Mouse (Mus musculus) limb, embryonic 14.5 days (tissue): ENCODE results near the gene Krtap1-3. TPM values are rescaled to one million over a fixed set of nuclear protein-coding genes. Genes with fewer than 3 reads are reported as not detected.
"Not testable (repeated sequence)": the region's sequence is repeated elsewhere in the genome, so short reads cannot be mapped to it uniquely, and the experiment has no call there.

Experiments used
- ATAC-seq: fragments of 200-750 bp; cut with Nextera tagmentation; 2 replicates; pipeline ENCODE4 v1.8.0; 2017; ENCODE audit warnings: low read depth, moderate number of reproducible peaks, moderate TSS enrichment; ENCODE audit not compliant: low FRiP score
- DNase-seq: peaks from one replicate; pipeline ENCODE4 v3.0.0-alpha.2; 2015; ENCODE audit warnings: low spot score
- H3K27ac ChIP-seq: fragments of 300-500 bp; sonication (generic); replicated peaks from 2 replicates; pipeline ENCODE4 v1.5.1; 2014; ENCODE audit warnings: low read depth, mild to moderate bottlenecking, low read length, moderate library complexity, mixed read lengths
- H3K27me3 ChIP-seq: fragments of 300-500 bp; sonication (generic); 2 replicates; pipeline ENCODE4 v1.6.1; 2014; ENCODE audit warnings: low read length, mixed read lengths; ENCODE audit not compliant: control insufficient read depth, insufficient read depth
- H3K36me3 ChIP-seq: fragments of 300-500 bp; sonication (generic); 2 replicates; pipeline ENCODE4 v1.6.1; 2014; ENCODE audit warnings: mild to moderate bottlenecking, low read length, moderate library complexity, mixed read lengths; ENCODE audit not compliant: control insufficient read depth, insufficient read depth
- H3K4me1 ChIP-seq: fragments of 300-500 bp; sonication (generic); 2 replicates; pipeline ENCODE4 v1.6.1; 2014; ENCODE audit warnings: antibody characterized with exemption, low read length, mixed read lengths; ENCODE audit not compliant: control insufficient read depth, insufficient read depth
- H3K4me2 ChIP-seq: fragments of 300-500 bp; sonication (generic); replicated peaks from 2 replicates; pipeline ENCODE4 v1.6.1; 2014; ENCODE audit warnings: low read depth, mild to moderate bottlenecking, low read length, moderate library complexity; ENCODE audit not compliant: severe bottlenecking
- H3K4me3 ChIP-seq: fragments of 300-500 bp; sonication (generic); replicated peaks from 2 replicates; pipeline ENCODE4 v1.5.1; 2014; ENCODE audit warnings: low read length
- H3K9ac ChIP-seq: fragments of 300-500 bp; sonication (generic); 2 replicates; pipeline ENCODE4 v1.6.1; 2014; ENCODE audit warnings: mild to moderate bottlenecking, low read depth, low read length, moderate library complexity; ENCODE audit not compliant: severe bottlenecking
- H3K9me3 ChIP-seq: fragments of 300-500 bp; sonication (generic); 2 replicates; pipeline ENCODE4 v1.6.1; 2016; ENCODE audit warnings: low read length; ENCODE audit not compliant: control insufficient read depth
- POLR2A ChIP-seq: fragments of 200-500 bp; IDR thresholded peaks from 2 replicates; pipeline ENCODE4 v1.8.0; 2012; ENCODE audit warnings: inconsistent platforms, mild to moderate bottlenecking, moderate library complexity, borderline replicate concordance; ENCODE audit not compliant: insufficient read depth, insufficient read length; ENCODE audit errors: extremely low read depth
- WGBS: fragments of 180-500 bp; shearing (Covaris S2); extraction: QIAGEN DNeasy Blood & Tissue Kit; methylation state at CpG from one replicate; pipeline ENCODE4 v1.1.7; 2014; 5-methylcytosine and 5-hydroxymethylcytosine counted together
- polyA plus RNA-seq, 2 experiments: library from polyadenylated mRNA; depleted of rRNA in 1 of 2; stranded (reverse) in 1 of 2; unstranded in 1 of 2; fragments of >200 nt; fragmentation: Nextera tagmentation in 1 of 2; extraction: Ambion mirVana in 1 of 2; gene quantifications; 2 replicates each; pipeline versions ENCODE4 v1.2.1 to v1.2.3; 2012 to 2014

The Krtap1-3 gene
- polyA plus RNA-seq, 2 experiments, result not detected

DNA sequence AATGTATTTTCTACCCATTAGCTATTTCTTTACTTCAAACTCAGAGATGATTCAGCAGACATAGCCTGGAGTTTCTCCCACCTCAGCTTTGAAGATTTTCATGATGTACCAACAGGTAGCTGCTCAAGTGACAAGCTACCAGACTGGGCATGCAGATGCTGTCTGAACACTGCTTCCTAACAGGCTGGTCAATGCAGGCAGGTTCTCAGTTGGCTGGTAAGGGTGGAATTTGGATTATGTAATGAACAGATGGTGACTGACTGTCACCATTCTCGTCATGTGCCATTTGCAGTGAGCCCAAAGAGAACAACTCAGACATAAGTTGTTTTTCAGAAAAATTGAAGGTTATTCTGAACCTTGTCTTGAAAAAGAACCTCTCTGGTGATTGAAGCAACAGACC lies 18.0 kb upstream of the Krtap1-3 start:
- H3K4me2 ChIP-seq, result no peak overlapping the region
- no peak overlapping the region for H3K27ac ChIP-seq
- ATAC-seq (no peak), DNase-seq (no peak)
- H3K27me3 ChIP-seq, result no peaks in the 10 kb centered on the region
- no peak overlapping the region for H3K9ac ChIP-seq
- H3K4me1 ChIP-seq, result no peaks in the 10 kb centered on the region
- H3K4me3 ChIP-seq, result no peak overlapping the region
- H3K9me3 ChIP-seq, result no peaks in the 10 kb centered on the region
- TF ChIP-seq POLR2A, result no peak
- whole genome bisulfite sequencing, result 58% methylated on average over 1 of the region's 1 CpGs
- no peaks in the 10 kb centered on the region for H3K36me3 ChIP-seq

DNA sequence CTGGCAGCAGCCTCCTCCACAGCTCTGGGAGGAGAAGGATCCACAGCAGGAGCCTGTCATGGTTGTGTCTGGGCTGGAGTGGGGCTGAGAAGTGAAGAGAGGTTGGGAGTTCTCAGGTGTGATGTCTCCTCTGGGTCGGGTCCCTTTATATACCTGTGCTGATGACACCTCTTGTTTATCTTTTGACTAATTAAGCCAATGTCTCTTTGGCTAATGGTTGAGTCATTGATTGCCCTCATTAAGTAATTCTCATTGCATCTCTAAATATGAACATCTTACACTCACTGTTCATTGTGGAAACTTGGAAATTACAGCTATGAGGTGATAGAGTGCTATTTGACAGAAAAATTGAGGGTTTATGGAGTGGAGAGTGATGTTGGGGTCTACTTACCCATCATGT lies 12.1 kb upstream of the Krtap1-3 start, which contains the start of gene Gm11938:
Gene Gm11938 (minus strand): TSS at position 101 of the 400 bp plus-strand sequence.
- 48% methylated on average over 1 of the region's 1 CpGs for WGBS
- not testable (repeated sequence) for H3K4me3 ChIP-seq, ATAC-seq, H3K36me3 ChIP-seq, H3K27ac ChIP-seq, H3K9me3 ChIP-seq, H3K4me1 ChIP-seq, H3K27me3 ChIP-seq, H3K4me2 ChIP-seq, H3K9ac ChIP-seq, DNase-seq

DNA sequence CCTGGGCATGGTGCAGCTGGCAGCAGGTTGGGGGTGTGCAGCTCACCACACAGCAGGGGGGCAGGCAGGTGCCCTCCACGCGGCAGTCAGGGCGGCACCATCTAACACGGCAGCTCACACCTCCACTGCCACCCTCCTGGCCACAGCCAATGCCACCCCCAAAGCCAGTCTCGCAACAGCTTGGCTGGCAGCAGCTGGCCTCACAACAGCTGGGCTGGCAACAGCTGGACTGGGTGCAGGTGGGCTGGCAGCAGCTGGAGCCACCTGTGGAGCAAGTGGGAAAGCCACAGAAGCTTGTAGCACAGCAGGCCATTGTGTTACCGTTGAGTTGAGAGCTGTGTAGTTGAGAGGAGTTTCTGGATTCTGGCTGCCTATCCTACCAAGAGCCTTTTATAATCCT lies 6.6 kb upstream of the Krtap1-3 start, which contains the start of gene Krtap9-3:
Gene Krtap9-3 (minus strand): TSS at position 364 of the 400 bp plus-strand sequence.
- DNase-seq, H3K27ac ChIP-seq: not testable (repeated sequence)
- 65% methylated on average over 5 of the region's 6 CpGs for WGBS

DNA sequence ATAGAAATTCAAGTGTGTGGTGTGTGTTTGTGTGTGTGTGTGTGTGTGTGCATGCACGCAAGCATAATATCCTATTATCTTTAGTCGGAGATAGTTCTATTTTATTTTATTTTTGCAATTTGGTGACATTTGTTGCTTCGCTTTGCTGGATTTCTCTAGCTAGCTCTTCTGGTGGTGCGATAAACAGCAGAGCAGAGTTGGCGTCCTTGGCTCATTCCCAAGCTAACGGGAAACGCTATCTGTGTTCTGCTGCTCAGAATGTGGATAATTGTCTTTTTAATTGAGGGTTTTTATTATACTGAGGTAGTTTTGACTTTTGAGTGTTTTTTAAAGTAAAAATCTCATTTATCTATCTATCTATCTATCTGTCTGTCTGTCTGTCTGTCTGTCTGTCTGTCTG lies 6.0 kb downstream of the Krtap1-3 start:
- Histone ChIP-seq H3K4me2 (no peak overlapping the region), H3K4me3 (no peak overlapping the region), H3K27ac (no peak overlapping the region), H3K36me3 (no peaks in the 10 kb centered on the region), H3K9me3 (no peaks in the 10 kb centered on the region), H3K9ac (no peak overlapping the region), H3K27me3 (no peaks in the 10 kb centered on the region), H3K4me1 (no peaks in the 10 kb centered on the region)
- no peak for TF ChIP-seq POLR2A
- DNase-seq (no peak), ATAC-seq (no peak)
- WGBS, result 90% methylated on average over 7 of the region's 7 CpGs

More for the DNA sequence above, 6.6 kb upstream of the Krtap1-3 start, which contains the start of gene Krtap9-3:
- not testable (repeated sequence) for H3K4me3 ChIP-seq, H3K36me3 ChIP-seq, ATAC-seq, H3K27me3 ChIP-seq, H3K9me3 ChIP-seq, H3K4me1 ChIP-seq, H3K4me2 ChIP-seq, H3K9ac ChIP-seq

DNA sequence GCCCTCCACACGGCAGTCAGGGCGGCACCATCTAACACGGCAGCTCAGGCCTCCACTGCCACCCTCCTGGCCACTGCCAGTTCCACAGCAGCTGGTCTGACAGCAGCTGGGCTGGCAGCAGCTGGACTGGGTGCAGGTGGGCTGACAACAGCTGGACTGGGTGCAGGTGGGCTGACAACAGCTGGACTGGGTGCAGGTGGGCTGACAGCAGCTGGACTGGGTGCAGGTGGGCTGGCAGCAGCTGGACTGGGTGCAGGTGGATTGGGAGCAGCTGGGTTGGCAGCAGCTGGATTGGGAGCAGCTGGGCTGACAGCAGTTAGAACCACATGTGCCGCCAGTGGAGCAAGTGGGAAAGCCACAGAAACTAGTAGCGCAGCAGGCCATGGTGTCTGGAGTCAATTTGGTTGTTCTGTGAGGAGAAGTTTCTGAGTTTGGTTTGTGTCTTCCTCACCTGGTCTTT lies 7.9 kb downstream of the Krtap1-3 start, which contains the start of gene Krtap1-4:
Gene Krtap1-4 (minus strand): TSS at position 410 of the 460 bp plus-strand sequence.
- DNase-seq (no peak), ATAC-seq (no peak)
- Histone ChIP-seq H3K4me1 (no peaks in the 10 kb centered on the region), H3K9ac (no peak within 1 kb of the TSS), H3K9me3 (no peaks in the 10 kb centered on the region), H3K4me2 (no peak within 1 kb of the TSS), H3K4me3 (no peak within 1 kb of the TSS), H3K27ac (no peak within 1 kb of the TSS), H3K27me3 (no peaks in the 10 kb centered on the region), H3K36me3 (no peaks in the 10 kb centered on the region)
- TF ChIP-seq POLR2A, result no peak
- 65% methylated on average over 5 of the region's 5 CpGs for WGBS

DNA sequence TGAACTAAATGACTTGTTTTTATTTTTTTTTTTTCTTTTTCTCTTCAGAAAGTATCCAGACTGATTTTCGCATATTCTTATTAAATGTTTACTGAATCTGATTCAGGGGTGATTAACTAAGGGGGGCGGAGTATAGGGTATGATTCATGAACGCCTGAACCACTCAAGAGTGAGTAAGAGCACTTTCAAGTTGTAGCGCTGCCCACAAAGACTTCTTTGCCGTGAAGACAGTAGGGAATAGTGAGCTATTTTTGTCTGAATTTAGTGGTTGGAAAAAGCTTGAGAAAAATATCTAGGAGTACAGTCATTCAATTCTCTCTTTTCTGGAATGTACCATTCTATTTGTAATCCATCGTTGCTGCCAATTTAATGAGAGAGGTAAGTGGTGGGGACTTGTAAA lies 9.6 kb downstream of the Krtap1-3 start:
- Histone ChIP-seq H3K9ac (no peak overlapping the region), H3K4me2 (no peak overlapping the region), H3K4me1 (no peaks in the 10 kb centered on the region), H3K4me3 (no peak overlapping the region), H3K36me3 (no peaks in the 10 kb centered on the region), H3K27me3 (no peaks in the 10 kb centered on the region), H3K9me3 (no peaks in the 10 kb centered on the region), H3K27ac (no peak overlapping the region)
- DNase-seq (no peak), ATAC-seq (no peak)
- WGBS, result 83% methylated on average over 6 of the region's 6 CpGs
- no peak for TF ChIP-seq POLR2A
